ENCODE assay signal across 22 mouse cellular contexts in the genomic region with DNA sequence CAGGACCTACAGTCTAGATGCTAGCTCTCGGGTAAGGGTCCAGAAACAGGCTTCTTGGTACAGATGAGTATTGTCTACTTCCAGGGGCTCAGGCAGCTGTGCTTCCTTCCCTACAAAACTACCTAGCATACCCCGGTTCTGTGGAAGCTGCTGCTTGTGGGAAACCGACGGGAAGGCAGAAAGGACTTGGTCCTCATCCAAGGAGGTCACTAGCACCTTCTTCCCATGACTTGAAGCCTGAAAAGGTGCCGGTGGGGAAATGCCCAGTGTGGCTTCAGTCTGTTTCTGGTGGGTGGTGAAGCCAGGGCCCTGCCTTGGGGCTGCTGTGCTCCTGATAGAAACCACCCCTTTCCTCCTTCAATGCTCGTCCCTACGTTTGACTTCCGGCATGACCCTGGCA.
"Had no signal": no experiment of that assay in that cellular context is flagged by ENCODE, and none has a peak within 500 bp of the region (broad histone marks: within the 10 kb centered on the region; RNA-seq: fewer than 3 reads in every experiment).

No protein-coding gene starts in this region.

- H3K9ac ChIP-seq: forebrain, postnatal 0 days; heart, embryonic 12.5 days; hindbrain, embryonic 13.5 days; hindbrain, embryonic 15.5 days; kidney, embryonic 15.5 days; limb, embryonic 12.5 days had no signal

- ATAC-seq: forebrain, postnatal 0 days; hindbrain, postnatal 0 days; intestine, embryonic 16.5 days had no signal

- H3K4me3 ChIP-seq: heart, embryonic 10.5 days; heart, embryonic 12.5 days; hindbrain, embryonic 13.5 days; hindbrain, embryonic 15.5 days; kidney, embryonic 15.5 days; left cerebral cortex, adult 2 months; limb, embryonic 10.5 days; limb, embryonic 12.5 days had no signal

- H3K4me1 ChIP-seq: heart, embryonic 10.5 days; heart, embryonic 12.5 days; hindbrain, embryonic 13.5 days; hindbrain, embryonic 15.5 days; kidney, embryonic 15.5 days; limb, embryonic 10.5 days; limb, embryonic 12.5 days had no signal

- H3K4me2 ChIP-seq: heart, embryonic 12.5 days; hindbrain, embryonic 13.5 days; hindbrain, embryonic 15.5 days; kidney, embryonic 15.5 days; limb, embryonic 12.5 days had no signal

- H3K9me3 ChIP-seq: heart, embryonic 10.5 days; hindbrain, embryonic 13.5 days; hindbrain, embryonic 15.5 days; kidney, embryonic 15.5 days; limb, embryonic 10.5 days had no signal

- H3K36me3 ChIP-seq: heart, embryonic 10.5 days; heart, embryonic 12.5 days; hindbrain, embryonic 13.5 days; hindbrain, embryonic 15.5 days; kidney, embryonic 15.5 days; limb, embryonic 10.5 days; limb, embryonic 12.5 days had no signal

- H3K27me3 ChIP-seq: hindbrain, embryonic 13.5 days; hindbrain, embryonic 15.5 days; kidney, embryonic 15.5 days; limb, embryonic 12.5 days had no signal

- DNase-seq: forebrain, postnatal 0 days; gastrocnemius, postnatal 14 days; gastrocnemius, postnatal 36 days; heart, adult 18-20 months; heart, postnatal 10 days; heart, postnatal 36 days; kidney, adult 11 months; kidney, adult 2 months; kidney, adult 9 months; kidney, postnatal 14 days; kidney, postnatal 36 days had no signal

- H3K27ac ChIP-seq: heart, embryonic 10.5 days; hindbrain, embryonic 13.5 days; hindbrain, embryonic 15.5 days; hindbrain, postnatal 0 days; kidney, embryonic 15.5 days; kidney, postnatal 0 days; left cerebral cortex, adult 2 months; limb, embryonic 10.5 days; limb, embryonic 12.5 days had no signal
